Mouse (Mus musculus) olfactory bulb, adult 2 months (tissue): ENCODE results near the gene Ppp2r2c. TPM values are rescaled to one million over a fixed set of nuclear protein-coding genes. Genes with fewer than 3 reads are reported as not detected.

Experiments
- H3K27ac ChIP-seq: fragments of 200-500 bp; 2 replicates; pipeline ENCODE4 v1.5.1; 2012; ENCODE audit warnings: low read depth, low read length; ENCODE audit not compliant: insufficient read depth
- H3K4me1 ChIP-seq: fragments of 200-500 bp; 2 replicates; pipeline ENCODE4 v1.6.1; 2012; ENCODE audit warnings: low read length; ENCODE audit not compliant: control insufficient read depth, insufficient read depth
- H3K4me3 ChIP-seq: fragments of 200-500 bp; 2 replicates; pipeline ENCODE4 v1.5.1; 2012; ENCODE audit warnings: mild to moderate bottlenecking, low read depth, low read length, moderate library complexity; ENCODE audit not compliant: insufficient read depth
- CTCF ChIP-seq: fragments of 200-500 bp; IDR thresholded peaks from 2 replicates; pipeline ENCODE4 v1.5.1; 2012; ENCODE audit warnings: low read depth, mild to moderate bottlenecking, low read length, moderate library complexity; ENCODE audit not compliant: insufficient read depth
- POLR2A ChIP-seq: fragments of 200-500 bp; IDR thresholded peaks from 2 replicates; pipeline ENCODE4 v1.6.1; 2012; ENCODE audit warnings: mild to moderate bottlenecking, low read depth, low read length, moderate library complexity; ENCODE audit not compliant: insufficient read depth
- WGBS: fragments of 180-500 bp; shearing (Covaris S2); methylation state at CpG from one replicate; pipeline ENCODE4 v1.1.7; 2018; 5-methylcytosine and 5-hydroxymethylcytosine counted together
- polyA plus RNA-seq: library from polyadenylated mRNA; stranded (reverse); fragments of >200 nt; gene quantifications from 2 replicates; pipeline ENCODE4 v1.2.4, GENCODE M21; 2012; ENCODE audit warnings: low replicate concordance; ENCODE audit not compliant: missing spikeins, insufficient read depth, insufficient read length

The Ppp2r2c gene
- polyA plus RNA-seq, 1 experiment = 124 TPM

- Histone ChIP-seq H3K4me1 (peaks cover 25% of the 10 kb centered on the region), H3K27ac (no peak overlapping the region), H3K4me3 (no peak overlapping the region)
- TF ChIP-seq POLR2A (no peak), CTCF (no peak)
- WGBS = 11% methylated on average over 3 of the region's 3 CpGs
Observed at GRCm38 (mm10) chr5:36989625-36989977, 121.3 kb downstream of the Ppp2r2c start.

GRCm38 (mm10) chr5:36990196-36990595, 121.9 kb downstream of the Ppp2r2c start:
- 34% methylated on average over 3 of the region's 3 CpGs for WGBS
- Histone ChIP-seq H3K4me3 (no peak overlapping the region), H3K4me1 (peaks cover 25% of the 10 kb centered on the region), H3K27ac (no peak overlapping the region)
- TF ChIP-seq CTCF (no peak), POLR2A (no peak)

- TF ChIP-seq CTCF (no peak), POLR2A (no peak)
- H3K4me3 ChIP-seq = no peak overlapping the region
- H3K4me1 ChIP-seq = peaks cover 24% of the 10 kb centered on the region
- H3K27ac ChIP-seq = no peak overlapping the region
- WGBS = 85% methylated on average over 3 of the region's 3 CpGs
Observed at GRCm38 (mm10) chr5:36990631-36991350, 122.5 kb downstream of the Ppp2r2c start.

- no peak overlapping the region for H3K4me3 ChIP-seq
- TF ChIP-seq POLR2A = no peak
- WGBS = 69% methylated on average over 14 of the region's 14 CpGs
- H3K4me1 ChIP-seq = peaks cover 27% of the 10 kb centered on the region
- H3K27ac ChIP-seq = 0 out of 2 replicates have a peak overlapping the region, but pooled peaks have one; percentile 10
Observed at GRCm38 (mm10) chr5:36996410-36996809, 128.1 kb downstream of the Ppp2r2c start.

GRCm38 (mm10) chr5:36997996-36998395, 129.7 kb downstream of the Ppp2r2c start:
- TF ChIP-seq CTCF (no peak), POLR2A (no peak)
- Histone ChIP-seq H3K4me1 (peaks cover 27% of the 10 kb centered on the region), H3K4me3 (no peak overlapping the region), H3K27ac (no peak overlapping the region)
- WGBS = 28% methylated on average over 5 of the region's 5 CpGs

- WGBS = 88% methylated on average over 9 of the region's 9 CpGs
- no peak overlapping the region for H3K4me3 ChIP-seq
- TF ChIP-seq POLR2A (no peak), CTCF (no peak)
- no peak overlapping the region for H3K27ac ChIP-seq
- peaks cover 24% of the 10 kb centered on the region for H3K4me1 ChIP-seq
Observed at GRCm38 (mm10) chr5:37001002-37001401, 132.7 kb downstream of the Ppp2r2c start.

GRCm38 (mm10) chr5:37002001-37002400, 133.7 kb downstream of the Ppp2r2c start:
- 50% methylated on average over 2 of the region's 2 CpGs for WGBS
- Histone ChIP-seq H3K4me1 (peaks cover 15% of the 10 kb centered on the region), H3K27ac (no peak overlapping the region), H3K4me3 (no peak overlapping the region)
- TF ChIP-seq POLR2A (no peak), CTCF (no peak)

Other genes with a start within 250 kb of the Ppp2r2c start
- gene D5Ertd579e, start 172.5 kb upstream of the Ppp2r2c start, polyA plus RNA-seq = 145 and 356 TPM in 2 replicates
- gene Bloc1s4, start 119.9 kb upstream of the Ppp2r2c start, polyA plus RNA-seq = not detected in 2 replicates
- 561 TPM in 1 of 2 replicates, not detected in the other for gene Mrfap1, start 71.7 kb upstream of the Ppp2r2c start, polyA plus RNA-seq
- gene Man2b2, start 37.9 kb upstream of the Ppp2r2c start, polyA plus RNA-seq = not detected in 2 replicates
- gene Wfs1, start 120.7 kb downstream of the Ppp2r2c start, polyA plus RNA-seq = not detected in 2 replicates
- gene Gm1043, start 216.9 kb downstream of the Ppp2r2c start, polyA plus RNA-seq = not detected in 2 replicates